Mouse (Mus musculus): ENCODE measurements around the gene Cdc25a. TPM values are rescaled to one million over a fixed set of nuclear protein-coding genes. Genes with fewer than 3 reads are reported as not detected.

Cdc25a gene
- polyA plus RNA-seq (2017; shearing (Covaris generic)) = 16.4 TPM

GRCm38 (mm10) chr9:109874797-109875691 is at the start of gene Cdc25a:
Gene Cdc25a, plus strand, starts transcription at chr9:109875579.

DNA sequence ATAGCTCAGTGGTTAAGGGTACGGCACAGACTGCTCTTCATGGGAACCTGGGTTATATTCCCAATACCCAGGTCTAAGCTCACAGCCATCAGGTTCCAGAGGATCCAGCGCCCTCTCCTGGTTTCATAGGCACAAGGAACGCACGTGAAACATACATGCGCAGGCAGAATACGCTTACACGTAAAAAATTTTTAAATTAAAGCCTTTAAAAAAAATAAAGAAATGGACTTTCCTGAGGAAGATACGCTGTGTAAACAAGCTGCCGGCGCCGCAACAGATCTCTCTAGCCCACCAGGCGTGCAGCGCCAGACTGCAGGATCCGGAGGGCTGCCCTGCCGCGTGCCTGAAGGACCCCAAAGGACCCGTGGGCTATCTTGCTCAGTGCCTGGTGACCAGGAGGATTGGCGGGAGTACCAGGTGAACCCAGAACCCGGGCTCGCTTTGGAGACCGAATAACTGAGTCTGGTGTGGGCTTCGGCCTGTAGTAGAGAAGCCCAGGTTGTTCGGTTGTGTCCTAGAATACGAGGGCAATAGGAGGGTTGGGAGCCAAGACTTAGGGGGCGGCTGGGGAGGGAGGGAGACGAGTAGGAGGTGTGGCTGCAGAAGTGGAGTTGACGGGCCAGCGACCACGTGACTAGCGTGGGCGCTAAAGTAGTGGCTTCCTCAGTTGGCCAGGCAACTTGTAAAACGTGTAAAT is 42.8 kb upstream of the Cdc25a start, which contains the start of gene Nme6:
Nme6 (plus strand) TSS at position 359 of the 697 bp plus-strand sequence.

GRCm38 (mm10) chr9:109849312-109849758 is 26.0 kb upstream of the Cdc25a start, which contains the start of gene Camp:
Gene Camp, minus strand, starts transcription at chr9:109849617.

GRCm38 (mm10) chr9:109931257-109932171 is 56.1 kb downstream of the Cdc25a start, which contains the start of gene Map4:
Gene Map4, plus strand, starts transcription at chr9:109931460.

Other genes with a start within 250 kb of the Cdc25a start
- not detected for gene Fbxw24, start 249.5 kb upstream of the Cdc25a start, polyA plus RNA-seq (2017; shearing (Covaris generic))
- not detected for gene Fbxw25, start 210.9 kb upstream of the Cdc25a start, polyA plus RNA-seq (2017; shearing (Covaris generic))
- gene Fbxw18, start 172.9 kb upstream of the Cdc25a start, polyA plus RNA-seq (2017; shearing (Covaris generic)) = not detected
- not detected for gene Fbxw26, start 129.5 kb upstream of the Cdc25a start, polyA plus RNA-seq (2017; shearing (Covaris generic))
- gene Fbxw27, start 84.9 kb upstream of the Cdc25a start, polyA plus RNA-seq (2017; shearing (Covaris generic)) = not detected
- gene Spink8, start 63.3 kb upstream of the Cdc25a start, polyA plus RNA-seq (2017; shearing (Covaris generic)) = not detected
- gene Nme6, start 42.8 kb upstream of the Cdc25a start, polyA plus RNA-seq (2017; shearing (Covaris generic)) = 12.0 TPM
- not detected for gene Camp, start 26.0 kb upstream of the Cdc25a start, polyA plus RNA-seq (2017; shearing (Covaris generic))
- gene Map4, start 55.9 kb downstream of the Cdc25a start, polyA plus RNA-seq (2017; shearing (Covaris generic)) = 63.0 TPM
- gene Smarcc1, start 242.1 kb downstream of the Cdc25a start, polyA plus RNA-seq (2017; shearing (Covaris generic)) = 67.0 TPM
- 135 TPM for gene Dhx30, start 242.3 kb downstream of the Cdc25a start, polyA plus RNA-seq (2017; shearing (Covaris generic))